Mouse (Mus musculus) brain, embryonic 14.5 days (tissue): ENCODE measurements around the gene Twnk. TPM values are rescaled to one million over a fixed set of nuclear protein-coding genes. Genes with fewer than 3 reads are reported as not detected.

Experiments used
- DNase-seq: peaks from one replicate; pipeline ENCODE4 v3.0.0-alpha.2; 2011; ENCODE audit warnings: low read depth
- CTCF ChIP-seq: fragments of 200-500 bp; IDR thresholded peaks from 2 replicates; pipeline ENCODE4 v1.5.1; 2012; ENCODE audit warnings: inconsistent platforms, mild to moderate bottlenecking, moderate library complexity, borderline replicate concordance; ENCODE audit not compliant: insufficient read depth, insufficient read length; ENCODE audit errors: extremely low read depth
- POLR2A ChIP-seq: fragments of 200-500 bp; IDR thresholded peaks from 2 replicates; pipeline ENCODE4 v1.6.1; 2012; ENCODE audit warnings: mild to moderate bottlenecking, inconsistent platforms, borderline replicate concordance; ENCODE audit not compliant: poor library complexity, insufficient read depth, insufficient read length, severe bottlenecking; ENCODE audit errors: extremely low read depth
- polyA plus RNA-seq: library from polyadenylated mRNA; depleted of rRNA; stranded (reverse); fragments of >200 nt; gene quantifications from 2 replicates; pipeline ENCODE4 v1.2.3, GENCODE M21; 2012; rRNA removed

The Twnk gene
- polyA plus RNA-seq, 1 experiment = 16.5 TPM

DNA sequence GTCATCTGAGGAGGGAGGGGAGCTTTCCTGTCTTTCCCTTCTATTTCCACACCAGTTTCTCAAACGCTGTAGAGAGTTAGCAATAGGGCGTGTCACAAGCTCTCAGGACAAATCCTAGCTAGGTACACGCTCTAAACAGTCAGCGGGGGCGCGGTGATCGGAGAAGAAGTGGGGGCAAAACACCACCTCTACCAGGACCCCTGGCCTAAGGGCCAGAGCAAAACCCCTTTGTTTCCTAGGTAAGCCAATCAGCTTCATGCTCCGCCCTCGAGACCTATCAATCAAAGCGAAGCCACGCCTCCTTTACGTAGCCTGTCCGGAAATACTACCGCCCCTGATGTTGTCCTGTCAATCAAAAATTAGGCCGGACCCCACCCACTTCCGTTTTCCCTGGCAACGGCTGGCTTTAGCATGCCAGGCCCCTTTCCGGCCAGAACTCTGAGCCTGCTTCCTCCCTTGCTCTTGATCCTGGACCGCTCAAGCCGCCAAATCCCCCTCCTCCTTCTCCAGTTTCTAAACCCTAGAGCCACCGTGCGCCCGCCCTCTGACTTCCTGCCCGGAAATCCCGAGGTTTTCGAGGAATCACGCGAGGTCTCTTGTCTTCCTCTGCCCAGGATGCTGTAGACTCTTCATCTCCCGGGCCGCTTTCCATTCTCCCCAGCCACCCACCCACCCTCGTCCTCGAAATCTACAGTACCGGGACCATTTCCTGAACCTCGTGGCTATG is 52.8 kb downstream of the Twnk start:
- TF ChIP-seq CTCF (no peak), POLR2A (peak; percentile 60; the same call in 1 of the 2 replicates)
- peak; percentile 99 for DNase-seq

DNA sequence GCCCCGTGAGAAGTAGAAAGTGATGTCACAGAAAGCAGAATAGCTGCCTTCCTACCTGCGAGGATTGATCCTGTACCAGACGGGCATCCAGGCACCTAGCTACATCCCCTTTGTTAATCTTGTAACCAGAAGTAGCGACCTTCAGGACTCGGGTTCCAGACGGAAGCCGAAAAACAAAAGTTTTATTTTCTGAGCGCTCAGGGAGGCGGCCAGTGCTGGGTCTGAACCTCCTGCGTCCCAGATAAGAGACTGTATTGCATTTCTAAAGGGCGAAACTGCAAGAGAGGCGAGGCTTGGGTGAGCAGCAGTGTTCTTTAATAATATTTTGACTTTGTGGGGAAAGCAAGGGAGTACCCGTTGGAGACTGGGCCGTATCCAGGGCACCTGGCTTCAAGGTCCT is 53.4 kb downstream of the Twnk start:
- DNase-seq = no peak
- TF ChIP-seq POLR2A = no peak
- TF ChIP-seq CTCF = no peak

Other genes with a start within 250 kb of the Twnk start
- gene Pax2, start 249.6 kb upstream of the Twnk start, polyA plus RNA-seq = 1.9 and 20.3 TPM in 2 replicates
- 49.0 and 51.3 TPM in 2 replicates for gene Slf2, start 74.5 kb upstream of the Twnk start, polyA plus RNA-seq
- gene Sema4g, start 16.6 kb upstream of the Twnk start, polyA plus RNA-seq = 172 and 215 TPM in 2 replicates
- 96.2 and 115 TPM in 2 replicates for gene Mrpl43, start 779 bp downstream of the Twnk start, polyA plus RNA-seq
- gene Lzts2, start 8.8 kb downstream of the Twnk start, polyA plus RNA-seq = 39.9 and 40.6 TPM in 2 replicates
- gene Pdzd7, start 40.1 kb downstream of the Twnk start, polyA plus RNA-seq = 8.8 and 9.8 TPM in 2 replicates
- 83.3 and 93.1 TPM in 2 replicates for gene Sfxn3, start 41.8 kb downstream of the Twnk start, polyA plus RNA-seq
- gene Kazald1, start 69.6 kb downstream of the Twnk start, polyA plus RNA-seq = 1.5 and 3.0 TPM in 2 replicates
- gene Tlx1, start 145.0 kb downstream of the Twnk start, polyA plus RNA-seq = 0.83 and 3.4 TPM in 2 replicates
- 0.97 and 8.4 TPM in 2 replicates for gene Lbx1, start 230.1 kb downstream of the Twnk start, polyA plus RNA-seq